Mouse (Mus musculus): ENCODE measurements around the gene Crybb2. TPM values are rescaled to one million over a fixed set of nuclear protein-coding genes. Genes with fewer than 3 reads are reported as not detected.

Crybb2 gene
- polyA plus RNA-seq, 1 experiment from 2014 or later = not detected

GRCm38 (mm10) chr5:113106594-113106993, 36.7 kb upstream of the Crybb2 start:
- no peak for ATAC-seq (ENCODE audit: low FRiP score)
- Histone ChIP-seq H3K4me3 (no peak overlapping the region), H3K4me1 (peaks cover 26% of the 10 kb centered on the region), H3K4me2 (replicated peaks) (no peak overlapping the region), H3K36me3 (no peaks in the 10 kb centered on the region), H3K27me3 (no peaks in the 10 kb centered on the region), H3K9ac (no peak overlapping the region), H3K27ac (no peak overlapping the region), H3K9me3 (replicated peaks) (no peaks in the 10 kb centered on the region)
- WGBS = 76% methylated on average over 7 of the region's 7 CpGs

GRCm38 (mm10) chr5:113105481-113105880, 35.6 kb upstream of the Crybb2 start:
- no peaks in the 10 kb centered on the region for H3K36me3 ChIP-seq
- no peak overlapping the region for H3K9ac ChIP-seq
- peaks cover 16% of the 10 kb centered on the region for H3K4me1 ChIP-seq
- H3K27ac ChIP-seq = no peak overlapping the region
- no peak for ATAC-seq (ENCODE audit: low FRiP score)
- H3K27me3 ChIP-seq = no peaks in the 10 kb centered on the region; the same call in 1 of the 2 replicates
- no peak overlapping the region for H3K4me2 ChIP-seq (replicated peaks)
- 87% methylated on average over 4 of the region's 4 CpGs for WGBS
- H3K9me3 ChIP-seq (replicated peaks) = no peaks in the 10 kb centered on the region
- no peak overlapping the region for H3K4me3 ChIP-seq

- Histone ChIP-seq H3K27ac (no peak overlapping the region), H3K4me1 (peaks cover 16% of the 10 kb centered on the region), H3K9me3 (replicated peaks) (no peaks in the 10 kb centered on the region), H3K27me3 (no peaks in the 10 kb centered on the region; the same call in 1 of the 2 replicates), H3K36me3 (no peaks in the 10 kb centered on the region), H3K9ac (no peak overlapping the region), H3K4me3 (no peak overlapping the region), H3K4me2 (replicated peaks) (no peak overlapping the region)
- ATAC-seq (ENCODE audit: low FRiP score) = no peak
- 81% methylated on average over 9 of the region's 9 CpGs for WGBS
These were observed 35.1 kb upstream of the Crybb2 start for GRCm38 (mm10) chr5:113105035-113105434.

- H3K36me3 ChIP-seq = no peaks in the 10 kb centered on the region
- no peak overlapping the region for H3K9ac ChIP-seq
- peaks cover 12% of the 10 kb centered on the region for H3K4me1 ChIP-seq
- H3K27me3 ChIP-seq = no peaks in the 10 kb centered on the region; the same call in 1 of the 2 replicates
- H3K9me3 ChIP-seq (replicated peaks) = no peaks in the 10 kb centered on the region
- H3K4me3 ChIP-seq = no peak overlapping the region
- peak overlapping the region; percentile 44; the same call in 1 of the 2 replicates for H3K27ac ChIP-seq
- 32% methylated on average over 7 of the region's 7 CpGs for WGBS
- 0 out of 2 replicates have a peak, but pooled peaks have one; percentile 30 for ATAC-seq (ENCODE audit: low FRiP score)
- H3K4me2 ChIP-seq (replicated peaks) = no peak overlapping the region
These were observed 32.5 kb upstream of the Crybb2 start for GRCm38 (mm10) chr5:113102455-113102854.

- Histone ChIP-seq H3K36me3 (no peaks in the 10 kb centered on the region), H3K4me1 (peaks cover 12% of the 10 kb centered on the region), H3K27ac (no peak overlapping the region), H3K9me3 (replicated peaks) (no peaks in the 10 kb centered on the region), H3K4me3 (no peak overlapping the region), H3K9ac (no peak overlapping the region), H3K4me2 (replicated peaks) (no peak overlapping the region), H3K27me3 (no peaks in the 10 kb centered on the region; the same call in 1 of the 2 replicates)
- ATAC-seq (ENCODE audit: low FRiP score) = no peak
- WGBS = 83% methylated on average over 10 of the region's 10 CpGs
These were observed 31.5 kb upstream of the Crybb2 start for GRCm38 (mm10) chr5:113101457-113101856.

- 86% methylated on average over 11 of the region's 11 CpGs for WGBS
- no peak for ATAC-seq (ENCODE audit: low FRiP score)
- H3K9me3 ChIP-seq (replicated peaks) = no peaks in the 10 kb centered on the region
- H3K27me3 ChIP-seq = no peaks in the 10 kb centered on the region; the same call in 1 of the 2 replicates
- peaks cover 12% of the 10 kb centered on the region for H3K4me1 ChIP-seq
- H3K4me3 ChIP-seq = no peak overlapping the region
- H3K9ac ChIP-seq = no peak overlapping the region
- H3K4me2 ChIP-seq (replicated peaks) = no peak overlapping the region
- no peak overlapping the region for H3K27ac ChIP-seq
- no peaks in the 10 kb centered on the region for H3K36me3 ChIP-seq
These were observed 30.5 kb upstream of the Crybb2 start for GRCm38 (mm10) chr5:113100422-113100821.

GRCm38 (mm10) chr5:113099546-113099945, 29.6 kb upstream of the Crybb2 start:
- Histone ChIP-seq H3K27me3 (no peaks in the 10 kb centered on the region; the same call in 1 of the 2 replicates), H3K9ac (no peak overlapping the region), H3K9me3 (replicated peaks) (no peaks in the 10 kb centered on the region), H3K4me3 (no peak overlapping the region), H3K4me2 (replicated peaks) (no peak overlapping the region), H3K4me1 (peaks cover 12% of the 10 kb centered on the region), H3K27ac (no peak overlapping the region), H3K36me3 (no peaks in the 10 kb centered on the region)
- ATAC-seq (ENCODE audit: low FRiP score) = peak; percentile 8; the same call in 1 of the 2 replicates
- WGBS = 25% methylated on average over 1 of the region's 1 CpGs

GRCm38 (mm10) chr5:113097551-113097950, 27.6 kb upstream of the Crybb2 start:
- Histone ChIP-seq H3K36me3 (no peaks in the 10 kb centered on the region), H3K4me2 (replicated peaks) (no peak overlapping the region), H3K4me3 (no peak overlapping the region), H3K9ac (no peak overlapping the region), H3K27ac (no peak overlapping the region), H3K9me3 (replicated peaks) (no peaks in the 10 kb centered on the region), H3K27me3 (no peaks in the 10 kb centered on the region; the same call in 1 of the 2 replicates), H3K4me1 (peaks cover 4% of the 10 kb centered on the region)
- WGBS = 87% methylated on average over 17 of the region's 17 CpGs
- no peak for ATAC-seq (ENCODE audit: low FRiP score)

- H3K36me3 ChIP-seq = no peaks in the 10 kb centered on the region; the same call in 1 of the 2 replicates
- no peak overlapping the region for H3K4me3 ChIP-seq
- no peak overlapping the region for H3K4me2 ChIP-seq (replicated peaks)
- H3K4me1 ChIP-seq = 0 out of 2 replicates have a peak, but pooled peaks cover 2% of the 10 kb centered on the region
- 93% methylated on average over 18 of the region's 18 CpGs for WGBS
- H3K27me3 ChIP-seq = no peaks in the 10 kb centered on the region
- no peak overlapping the region for H3K9ac ChIP-seq
- no peaks in the 10 kb centered on the region for H3K9me3 ChIP-seq (replicated peaks)
- no peak for ATAC-seq (ENCODE audit: low FRiP score)
- no peak overlapping the region for H3K27ac ChIP-seq
These were observed 25.5 kb upstream of the Crybb2 start for GRCm38 (mm10) chr5:113095456-113095855.

- Histone ChIP-seq H3K9me3 (replicated peaks) (no peaks in the 10 kb centered on the region), H3K27me3 (no peaks in the 10 kb centered on the region), H3K9ac (no peak overlapping the region), H3K36me3 (no peaks in the 10 kb centered on the region; the same call in 1 of the 2 replicates), H3K27ac (no peak overlapping the region), H3K4me2 (replicated peaks) (no peak overlapping the region), H3K4me1 (0 out of 2 replicates have a peak, but pooled peaks cover 2% of the 10 kb centered on the region), H3K4me3 (no peak overlapping the region)
- 74% methylated on average over 7 of the region's 7 CpGs for WGBS
- no peak for ATAC-seq (ENCODE audit: low FRiP score)
These were observed 22.5 kb upstream of the Crybb2 start for GRCm38 (mm10) chr5:113092406-113092805.

GRCm38 (mm10) chr5:113091162-113091561, 21.2 kb upstream of the Crybb2 start:
- Histone ChIP-seq H3K36me3 (no peaks in the 10 kb centered on the region; the same call in 1 of the 2 replicates), H3K9me3 (replicated peaks) (no peaks in the 10 kb centered on the region), H3K27ac (no peak overlapping the region), H3K9ac (no peak overlapping the region), H3K4me2 (replicated peaks) (no peak overlapping the region), H3K4me1 (0 out of 2 replicates have a peak, but pooled peaks cover 2% of the 10 kb centered on the region), H3K27me3 (no peaks in the 10 kb centered on the region), H3K4me3 (no peak overlapping the region)
- ATAC-seq (ENCODE audit: low FRiP score) = peak; percentile 39; the same call in 1 of the 2 replicates
- 55% methylated on average over 5 of the region's 5 CpGs for WGBS

GRCm38 (mm10) chr5:113090750-113091149, 20.8 kb upstream of the Crybb2 start:
- no peaks in the 10 kb centered on the region for H3K27me3 ChIP-seq
- no peak overlapping the region for H3K4me2 ChIP-seq (replicated peaks)
- no peak overlapping the region for H3K4me3 ChIP-seq
- no peaks in the 10 kb centered on the region for H3K9me3 ChIP-seq (replicated peaks)
- WGBS = 93% methylated on average over 11 of the region's 11 CpGs
- 0 out of 2 replicates have a peak, but pooled peaks cover 2% of the 10 kb centered on the region for H3K4me1 ChIP-seq
- 0 out of 2 replicates have a peak, but pooled peaks have one; percentile 26 for ATAC-seq (ENCODE audit: low FRiP score)
- no peak overlapping the region for H3K9ac ChIP-seq
- no peaks in the 10 kb centered on the region; the same call in 1 of the 2 replicates for H3K36me3 ChIP-seq
- no peak overlapping the region for H3K27ac ChIP-seq

All from hindbrain, embryonic 12.5 days (tissue).